Mouse (Mus musculus) megakaryocyte, adult 5-6 weeks (primary cell): ENCODE measurements around the gene Resp18. TPM values are rescaled to one million over a fixed set of nuclear protein-coding genes. Genes with fewer than 3 reads are reported as not detected.
A peak's percentile ranks its signal among the peaks of the same experiment; 100 is the strongest.
"Not testable (repeated sequence)": the region's sequence is repeated elsewhere in the genome, so short reads cannot be mapped to it uniquely, and the experiment has no call there.

Experiments
- ATAC-seq: 2 replicates; pipeline ENCODE4 v1.8.0; 2016; ENCODE audit warnings: mild to moderate bottlenecking, inconsistent platforms; ENCODE audit not compliant: poor library complexity, severe bottlenecking
- total RNA-seq, 2 experiments: library from RNA; stranded (forward) in 1 of 2; stranded (reverse) in 1 of 2; fragments of 153-499, 151-499 nt in 1 of 2; fragments of 221-1000, 200-1000 nt in 1 of 2; gene quantifications; 2 replicates each; pipeline versions ENCODE4 v1.2.3 to v1.2.4; 2015 to 2017

The Resp18 gene
- total RNA-seq, 2 experiments from 2014 or later, result not detected

DNA sequence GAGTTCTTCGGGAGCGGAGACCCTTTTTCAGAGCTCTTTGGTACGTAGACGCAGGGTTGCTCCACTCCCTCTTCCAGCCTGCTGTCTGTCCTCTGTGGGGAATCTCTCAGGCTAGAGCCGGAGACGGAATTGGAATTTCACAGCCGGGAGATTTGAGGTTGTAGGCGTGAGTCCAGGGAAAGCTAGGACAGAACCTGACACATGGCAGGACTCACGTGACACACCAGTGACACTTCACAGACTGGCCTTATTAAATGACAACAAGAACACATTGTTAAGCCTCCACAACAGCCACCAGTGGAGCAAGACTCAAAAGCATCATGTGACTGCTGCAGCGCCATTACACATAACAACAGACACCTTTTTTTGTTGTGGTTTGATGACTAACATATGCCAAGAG, 38.6 kb downstream of the Resp18 start:
- ATAC-seq, result no peak

DNA sequence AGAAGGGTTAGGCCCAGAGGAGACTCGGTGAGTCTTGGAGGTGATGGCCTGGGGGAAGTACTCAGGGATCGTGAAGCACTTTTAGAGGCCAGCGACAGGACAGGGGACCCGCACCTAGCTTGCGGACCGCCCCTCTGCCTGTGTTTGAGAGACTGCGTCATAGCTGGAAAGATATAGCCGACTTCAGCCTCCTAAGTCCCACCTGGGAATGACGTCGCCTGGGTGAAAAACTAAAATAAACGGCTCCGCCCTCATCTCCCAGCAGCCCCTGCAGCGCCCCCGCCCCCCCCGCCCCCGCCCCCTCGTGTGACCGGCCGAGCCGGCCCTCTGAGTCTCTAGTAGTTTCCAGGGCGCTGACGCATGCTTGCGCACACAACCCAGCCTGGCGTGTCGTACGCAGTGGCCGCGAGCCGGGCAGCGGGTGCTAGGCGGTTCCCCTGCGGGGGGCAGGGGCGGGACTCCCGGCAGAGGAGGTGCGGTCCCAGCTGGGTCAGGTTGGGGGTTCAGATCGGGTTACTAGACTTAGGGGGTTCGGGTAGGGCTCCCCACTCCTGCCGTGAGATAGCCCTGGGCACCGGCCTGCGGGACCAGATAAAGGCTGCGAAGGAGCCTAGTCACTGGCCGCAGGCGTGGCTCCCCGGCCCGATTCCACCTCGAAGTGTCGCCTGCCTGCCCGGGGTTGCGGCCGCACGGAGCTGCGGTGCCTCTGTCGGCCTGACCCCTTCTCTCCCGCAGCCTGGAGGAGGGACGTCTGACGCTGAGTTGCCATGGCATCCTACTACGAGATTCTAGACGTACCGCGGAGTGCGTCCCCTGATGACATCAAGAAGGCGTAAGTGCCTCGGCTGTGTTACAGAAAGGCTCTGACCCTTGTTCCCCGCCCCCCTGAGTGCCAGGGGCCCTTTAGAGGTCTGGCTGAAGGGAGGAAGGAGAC, 41.8 kb downstream of the Resp18 start, which contains the start of gene Dnajb2:
TSS of gene Dnajb2 (plus strand) at position 290 of the 934 bp plus-strand sequence.
- ATAC-seq, result peak; percentile 85

DNA sequence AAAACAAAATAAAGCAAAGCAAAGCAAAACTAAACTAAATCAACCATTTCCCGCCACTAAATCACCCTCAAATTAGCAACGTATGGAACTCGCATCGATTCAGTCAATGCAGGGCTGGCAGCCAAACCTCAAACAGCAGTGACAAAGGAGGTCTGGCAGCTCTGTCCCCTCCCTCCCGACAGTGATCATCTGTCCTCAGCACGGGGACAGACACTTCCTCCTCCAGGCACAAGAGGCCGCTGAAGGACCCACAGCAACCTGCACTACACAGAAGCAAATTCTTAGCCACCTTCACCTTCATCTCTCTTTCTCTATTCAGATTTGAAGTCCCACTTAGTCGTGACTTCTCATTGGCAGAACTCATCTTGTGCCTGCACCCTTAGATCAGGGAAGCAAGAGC, 43.6 kb downstream of the Resp18 start:
- ATAC-seq, result peak; percentile 70

DNA sequence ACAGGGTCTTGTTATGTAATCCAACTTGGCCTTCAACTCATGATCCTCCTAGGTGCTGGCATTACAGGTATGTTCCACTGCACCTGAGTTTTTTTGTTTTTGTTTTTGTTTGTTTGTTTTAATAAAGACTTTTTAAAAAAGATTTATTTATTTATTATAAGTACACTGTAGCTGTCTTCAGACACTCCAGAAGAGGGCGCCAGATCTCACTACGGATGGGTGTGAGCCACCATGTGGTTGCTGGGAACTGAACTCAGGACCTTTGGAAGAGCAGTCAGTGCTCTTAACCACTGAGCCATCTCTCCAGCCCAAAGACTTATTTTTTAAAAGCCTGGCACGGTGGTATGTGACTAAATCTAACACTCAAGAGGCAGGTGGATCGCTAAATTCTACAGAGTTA, 45.7 kb downstream of the Resp18 start:
- ATAC-seq, result not testable (repeated sequence)

DNA sequence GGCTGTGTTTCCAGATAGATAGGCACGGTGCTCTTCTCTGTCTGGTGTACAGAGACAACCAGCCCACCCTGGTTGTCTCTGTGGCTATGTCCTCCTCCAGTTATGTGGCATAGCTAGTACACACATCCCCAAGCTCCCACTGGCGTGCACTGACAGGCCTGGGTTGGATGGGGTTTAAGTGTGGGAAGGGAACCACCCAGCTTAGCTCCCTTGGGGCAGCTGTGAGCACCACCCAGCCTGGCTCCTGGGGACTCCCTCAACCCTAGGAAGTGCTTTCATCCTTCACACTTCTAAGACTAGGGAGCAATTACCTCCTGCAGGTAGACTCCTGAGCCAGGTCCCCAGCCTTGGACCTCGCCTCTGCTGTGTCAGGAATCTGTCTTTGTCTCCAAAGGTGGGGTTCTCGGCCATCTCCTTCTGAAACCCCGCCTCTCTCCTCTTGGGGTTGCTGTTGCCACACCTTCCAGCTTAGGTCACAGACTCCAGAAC, 46.5 kb downstream of the Resp18 start, which contains the start of gene A630095N17Rik:
TSS of gene A630095N17Rik (minus strand) at position 439 of the 489 bp plus-strand sequence.
- ATAC-seq, result no peak

DNA sequence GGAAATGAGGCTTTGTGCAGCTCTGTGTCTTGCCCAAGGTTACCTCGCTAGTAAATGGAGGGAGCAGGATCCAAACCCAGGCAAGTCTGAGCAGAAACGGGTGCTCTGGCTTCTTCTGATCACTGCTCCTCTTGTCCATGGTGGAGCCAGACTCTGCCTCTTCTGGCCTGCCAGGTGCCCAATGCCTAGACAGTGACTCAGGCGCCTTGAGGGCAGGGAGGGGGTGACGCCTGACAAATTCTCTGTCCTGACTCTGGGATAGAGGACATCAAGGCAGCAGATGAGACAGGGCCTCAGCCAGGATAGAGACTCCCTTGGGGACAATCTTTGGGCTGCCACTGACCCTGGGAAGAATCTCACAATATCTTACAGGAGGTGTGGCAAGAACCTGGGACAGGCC, 47.0 kb downstream of the Resp18 start:
- ATAC-seq, result no peak

DNA sequence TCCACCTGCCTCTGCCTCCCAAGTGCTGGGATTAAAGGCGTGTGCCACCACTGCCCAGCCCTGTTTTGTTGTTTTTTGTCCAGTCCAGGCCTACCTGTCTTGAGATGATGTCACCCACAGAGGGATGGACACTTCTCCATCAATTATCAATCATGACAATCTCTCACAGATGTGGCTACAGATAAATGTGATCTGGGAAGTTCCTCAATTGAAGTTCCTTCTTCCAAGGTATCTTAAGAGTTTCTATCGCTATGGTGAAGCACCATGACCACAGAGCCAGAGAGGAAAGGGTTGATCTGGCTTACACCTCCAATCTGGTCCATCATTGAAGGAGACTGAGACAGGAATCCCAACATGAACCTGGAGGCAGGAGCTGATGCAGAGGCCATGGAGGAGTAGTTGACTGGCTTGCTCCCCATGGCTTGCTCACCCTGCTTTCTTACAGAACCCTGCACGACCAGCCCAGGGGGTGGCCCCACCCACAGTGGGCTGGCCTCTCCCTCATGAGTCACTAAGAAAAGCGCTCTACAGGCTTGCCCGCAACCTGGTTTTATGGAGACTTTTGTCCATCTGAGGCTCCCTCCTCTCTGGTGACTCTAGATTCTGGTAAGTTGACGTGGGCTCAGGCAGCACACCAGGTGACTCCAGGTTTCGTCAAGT, 47.8 kb downstream of the Resp18 start:
- peak; percentile 59 for ATAC-seq

DNA sequence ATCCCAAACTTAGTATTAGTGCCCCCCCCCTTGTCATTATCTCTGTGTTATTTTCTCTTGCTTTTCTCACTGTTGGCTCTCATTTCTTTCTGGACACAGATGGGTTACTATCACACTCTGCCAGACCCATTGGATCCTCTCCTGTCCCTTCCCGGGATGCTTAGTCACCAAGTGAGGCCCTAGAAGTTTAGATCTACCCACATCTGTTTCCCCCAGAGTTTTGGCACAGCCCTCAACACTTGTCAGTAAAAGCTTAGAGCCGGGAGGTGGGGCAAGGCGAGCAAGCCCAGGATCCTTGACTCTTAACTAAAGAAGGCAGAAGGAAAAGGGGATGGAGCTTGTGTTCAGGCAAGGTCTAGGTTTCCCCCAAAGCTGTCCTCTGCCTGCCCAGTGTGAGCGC, 49.1 kb downstream of the Resp18 start:
- ATAC-seq, result no peak

DNA sequence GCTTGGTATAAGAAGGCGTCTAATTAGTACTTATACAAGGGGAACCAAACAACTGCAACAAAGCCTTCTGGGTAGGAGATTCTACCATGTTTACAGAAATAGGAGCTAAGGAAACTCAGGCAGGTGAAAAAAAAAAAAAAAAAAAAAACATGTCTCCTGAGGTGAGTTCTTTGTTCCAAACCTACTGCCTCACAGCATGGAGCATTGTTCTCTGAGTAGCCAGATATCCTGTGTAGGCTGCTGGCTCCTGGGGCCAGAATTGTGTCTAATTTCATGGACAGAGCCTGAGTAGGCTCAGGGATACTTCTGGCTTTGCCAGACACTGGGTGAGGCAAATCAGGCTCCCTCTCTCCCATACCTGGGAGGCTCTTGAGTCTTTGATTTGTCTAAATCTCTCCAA, 50.6 kb downstream of the Resp18 start:
- no peak for ATAC-seq

DNA sequence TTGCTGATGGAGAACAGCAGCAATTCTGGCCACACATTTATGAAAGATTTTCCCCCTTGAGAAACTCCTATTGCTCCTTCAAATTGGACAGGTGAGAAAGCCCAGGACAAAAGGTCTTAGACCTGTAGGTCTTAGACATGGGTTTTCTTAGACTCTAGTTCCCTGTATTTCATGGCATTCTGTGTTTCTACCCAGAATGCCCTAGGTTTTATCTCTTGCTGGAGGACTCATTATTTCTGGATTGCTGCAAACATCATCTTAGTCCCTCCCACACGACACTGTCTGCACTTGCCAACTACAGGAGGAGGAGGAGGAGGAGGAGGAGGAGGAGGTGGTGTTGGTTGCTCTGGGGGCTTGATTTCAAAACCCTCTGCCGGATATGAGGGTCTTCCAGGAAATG, 52.1 kb downstream of the Resp18 start:
- ATAC-seq, result no peak

DNA sequence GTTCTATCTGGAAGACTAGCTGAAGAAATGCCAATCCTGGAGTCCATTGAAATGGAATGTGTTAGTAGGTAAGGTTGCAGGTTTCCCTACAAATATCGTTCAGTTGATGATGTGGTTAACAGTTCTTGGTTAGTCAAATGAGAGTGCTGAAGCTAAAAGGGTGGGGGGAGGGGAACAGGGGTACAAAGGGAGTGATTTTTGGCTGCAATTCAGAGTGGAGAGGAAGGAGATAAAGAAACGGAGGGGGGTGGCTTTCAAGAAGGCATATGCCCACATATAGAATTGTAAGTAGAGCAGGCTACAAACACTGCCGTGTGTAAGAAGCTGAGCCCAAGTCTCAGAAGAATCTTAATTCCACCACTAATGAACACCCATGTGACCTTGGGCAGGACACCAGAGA, 52.7 kb downstream of the Resp18 start:
- ATAC-seq, result no peak

DNA sequence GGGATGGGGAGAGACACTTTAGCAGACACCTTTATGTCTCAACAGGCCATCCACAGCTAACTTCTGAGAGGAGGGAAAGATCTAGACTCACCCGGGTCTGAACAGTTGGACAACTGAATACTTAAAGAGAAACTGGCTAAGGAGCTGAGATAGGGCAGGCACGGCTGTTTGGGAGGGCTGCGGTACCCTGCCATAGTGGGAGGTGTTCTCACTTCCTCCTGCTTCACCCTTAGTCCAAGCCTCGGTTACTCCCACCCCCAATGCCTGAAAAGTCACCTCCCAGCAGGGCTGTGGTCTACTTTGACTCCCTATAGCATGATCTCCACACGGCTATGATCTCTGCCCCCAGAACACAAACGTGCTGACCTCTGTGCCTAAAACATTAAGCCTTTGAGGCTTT, 54.7 kb downstream of the Resp18 start:
- peak; percentile 20; the same call in 1 of the 2 replicates for ATAC-seq

DNA sequence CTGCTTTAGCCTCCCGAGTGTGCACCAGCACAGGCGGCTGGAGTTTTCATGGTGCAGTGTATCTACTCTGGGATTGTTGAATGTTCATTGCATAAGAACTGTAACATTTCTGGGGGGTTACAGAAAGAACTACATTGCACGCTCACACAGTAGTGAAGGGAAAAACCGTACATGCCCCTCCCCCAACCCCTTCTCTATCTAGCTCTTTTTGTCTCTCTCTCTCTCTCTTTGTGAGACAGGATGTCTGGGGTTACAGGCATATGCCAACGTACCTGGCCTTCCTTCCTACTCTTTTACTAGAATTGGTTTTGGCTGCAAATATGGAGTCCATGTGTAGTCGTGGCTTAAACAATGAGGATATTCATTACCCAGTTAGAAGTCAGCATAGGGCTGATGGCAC, 55.3 kb downstream of the Resp18 start:
- ATAC-seq, result no peak

Other genes starting within 250 kb of the Resp18 start
- gene Nhej1, start 153.2 kb downstream of the Resp18 start, total RNA-seq (2015), result 6.5 and 11.0 TPM in 2 replicates
- 8.2 and 9.9 TPM in 2 replicates for gene Nhej1, start 153.2 kb downstream of the Resp18 start, total RNA-seq (2017)
- 0.31 TPM in 1 of 2 replicates, not detected in the other for gene Slc23a3, start 144.5 kb downstream of the Resp18 start, total RNA-seq (2015)
- not detected in 2 replicates for gene Slc23a3, start 144.5 kb downstream of the Resp18 start, total RNA-seq (2017)
- 31.1 and 32.0 TPM in 2 replicates for gene Cnppd1, start 135.7 kb downstream of the Resp18 start, total RNA-seq (2015)
- gene Cnppd1, start 135.7 kb downstream of the Resp18 start, total RNA-seq (2017), result 50.6 and 74.5 TPM in 2 replicates
- 34.9 and 37.0 TPM in 2 replicates for gene Retreg2, start 135.6 kb downstream of the Resp18 start, total RNA-seq (2015)
- 34.8 and 35.9 TPM in 2 replicates for gene Retreg2, start 135.6 kb downstream of the Resp18 start, total RNA-seq (2017)
- 36.3 and 39.0 TPM in 2 replicates for gene Zfand2b, start 109.8 kb downstream of the Resp18 start, total RNA-seq (2015)
- gene Zfand2b, start 109.8 kb downstream of the Resp18 start, total RNA-seq (2017), result 44.0 and 47.4 TPM in 2 replicates
- 2.5 and 4.0 TPM in 2 replicates for gene Abcb6, start 98.0 kb downstream of the Resp18 start, total RNA-seq (2015)
- gene Abcb6, start 98.0 kb downstream of the Resp18 start, total RNA-seq (2017), result 3.6 and 5.3 TPM in 2 replicates
- gene Ankzf1, start 86.3 kb downstream of the Resp18 start, total RNA-seq (2015), result 6.2 and 7.6 TPM in 2 replicates
- gene Ankzf1, start 86.3 kb downstream of the Resp18 start, total RNA-seq (2017), result 24.5 and 24.6 TPM in 2 replicates
- 26.7 and 34.8 TPM in 2 replicates for gene Atg9a, start 86.2 kb downstream of the Resp18 start, total RNA-seq (2015)
- 12.8 and 21.3 TPM in 2 replicates for gene Atg9a, start 86.2 kb downstream of the Resp18 start, total RNA-seq (2017)
- gene Glb1l, start 67.6 kb downstream of the Resp18 start, total RNA-seq (2015), result 7.5 and 8.2 TPM in 2 replicates
- 6.7 and 12.2 TPM in 2 replicates for gene Glb1l, start 67.6 kb downstream of the Resp18 start, total RNA-seq (2017)
- gene Stk16, start 67.6 kb downstream of the Resp18 start, total RNA-seq (2015), result 99.9 and 101 TPM in 2 replicates
- gene Stk16, start 67.6 kb downstream of the Resp18 start, total RNA-seq (2017), result 71.1 and 84.6 TPM in 2 replicates
- gene Tuba4a, start 58.5 kb downstream of the Resp18 start, total RNA-seq (2015), result 373 and 391 TPM in 2 replicates
- 160 and 168 TPM in 2 replicates for gene Tuba4a, start 58.5 kb downstream of the Resp18 start, total RNA-seq (2017)
- not detected in 2 replicates for gene A630095N17Rik, start 46.3 kb downstream of the Resp18 start, total RNA-seq (2015)
- gene A630095N17Rik, start 46.3 kb downstream of the Resp18 start, total RNA-seq (2017), result not detected in 2 replicates
- 1.9 and 2.6 TPM in 2 replicates for gene Dnajb2, start 42.0 kb downstream of the Resp18 start, total RNA-seq (2015)
- 5.9 and 7.3 TPM in 2 replicates for gene Dnajb2, start 42.0 kb downstream of the Resp18 start, total RNA-seq (2017)
- not detected in 2 replicates for gene Ptprn, start 13.9 kb downstream of the Resp18 start, total RNA-seq (2015)
- gene Ptprn, start 13.9 kb downstream of the Resp18 start, total RNA-seq (2017), result not detected in 2 replicates
- gene Dnpep, start 39.6 kb upstream of the Resp18 start, total RNA-seq (2015), result 26.2 and 32.0 TPM in 2 replicates
- 31.1 and 35.9 TPM in 2 replicates for gene Dnpep, start 39.6 kb upstream of the Resp18 start, total RNA-seq (2017)
- not detected in 2 replicates for gene Des, start 81.9 kb upstream of the Resp18 start, total RNA-seq (2015)
- gene Des, start 81.9 kb upstream of the Resp18 start, total RNA-seq (2017), result not detected in 2 replicates
- not detected in 2 replicates for gene Speg, start 96.9 kb upstream of the Resp18 start, total RNA-seq (2015)
- gene Speg, start 96.9 kb upstream of the Resp18 start, total RNA-seq (2017), result 0.11 TPM in 1 of 2 replicates, not detected in the other
- gene Gmppa, start 157.5 kb upstream of the Resp18 start, total RNA-seq (2015), result 71.8 and 79.4 TPM in 2 replicates
- 56.5 and 58.9 TPM in 2 replicates for gene Gmppa, start 157.5 kb upstream of the Resp18 start, total RNA-seq (2017)
- gene Asic4, start 172.0 kb upstream of the Resp18 start, total RNA-seq (2015), result not detected in 2 replicates
- not detected in 2 replicates for gene Asic4, start 172.0 kb upstream of the Resp18 start, total RNA-seq (2017)
- 0.50 and 0.69 TPM in 2 replicates for gene Chpf, start 200.9 kb upstream of the Resp18 start, total RNA-seq (2015)
- 0.37 and 0.41 TPM in 2 replicates for gene Chpf, start 200.9 kb upstream of the Resp18 start, total RNA-seq (2017)
- gene Tmem198, start 201.1 kb upstream of the Resp18 start, total RNA-seq (2015), result 0.11 TPM in 1 of 2 replicates, not detected in the other
- 0.15 TPM in 1 of 2 replicates, not detected in the other for gene Tmem198, start 201.1 kb upstream of the Resp18 start, total RNA-seq (2017)
- not detected in 2 replicates for gene Obsl1, start 228.0 kb upstream of the Resp18 start, total RNA-seq (2015)
- not detected in 2 replicates for gene Obsl1, start 228.0 kb upstream of the Resp18 start, total RNA-seq (2017)
- not detected in 2 replicates for gene Inha, start 228.7 kb upstream of the Resp18 start, total RNA-seq (2015)
- not detected in 2 replicates for gene Inha, start 228.7 kb upstream of the Resp18 start, total RNA-seq (2017)
- 9.5 and 10.7 TPM in 2 replicates for gene Stk11ip, start 243.1 kb upstream of the Resp18 start, total RNA-seq (2015)
- gene Stk11ip, start 243.1 kb upstream of the Resp18 start, total RNA-seq (2017), result 17.2 and 20.5 TPM in 2 replicates